ENCODE assay signal across 24 mouse cellular contexts in the genomic region with DNA sequence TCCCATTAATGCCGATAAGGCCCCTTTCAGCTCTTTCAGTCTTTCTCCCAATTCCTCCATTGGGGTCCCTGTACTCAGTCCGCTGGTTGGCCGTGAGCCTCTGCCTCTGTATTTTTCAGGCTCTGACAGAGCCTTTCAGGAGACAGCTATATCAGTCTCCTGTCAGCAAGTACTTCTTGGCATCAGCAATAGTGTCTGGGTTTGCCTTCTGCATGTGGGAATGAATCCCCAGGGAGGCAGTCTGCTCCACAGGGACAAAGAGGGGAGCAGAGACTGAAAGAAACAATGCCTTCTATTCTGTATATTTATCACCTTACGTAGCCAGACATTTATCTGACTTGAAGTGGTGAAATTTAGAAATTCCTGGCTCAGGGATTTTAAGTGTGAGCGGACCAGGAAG. TPM values are rescaled to one million over a fixed set of nuclear protein-coding genes. Genes with fewer than 3 reads are reported as not detected.
A peak's percentile ranks its signal among the peaks of the same experiment; 100 is the strongest.
DNase-seq lines count a peak whose midpoint lies in the region; ATAC-seq and TF ChIP-seq lines count a peak whose summit lies in the region.
"Had no signal": no experiment of that assay in that cellular context is flagged by ENCODE, and none has a peak within 500 bp of the region (broad histone marks: within the 10 kb centered on the region; RNA-seq: fewer than 3 reads in every experiment).

No protein-coding gene starts in this region.

- H3K4me3 ChIP-seq in forebrain, postnatal 0 days (ENCODE audit: low read depth, low read length): no peak overlapping the region
- H3K4me3 ChIP-seq in forebrain, embryonic 12.5 days (replicated peaks): no peak overlapping the region
- no peak overlapping the region for H3K4me3 ChIP-seq in heart, embryonic 13.5 days
- no peak overlapping the region for H3K4me3 ChIP-seq in midbrain, postnatal 0 days (ENCODE audit: low read depth, low read length)
- no peak overlapping the region for H3K4me3 ChIP-seq in midbrain, embryonic 14.5 days (replicated peaks; ENCODE audit: low read depth, low read length)
- H3K4me3 ChIP-seq: embryonic facial prominence, embryonic 13.5 days; forebrain, embryonic 13.5 days; gastrocnemius, adult 2 months; hindbrain, embryonic 10.5 days; intestine, embryonic 15.5 days had no signal

- H3K4me2 ChIP-seq in forebrain, postnatal 0 days (ENCODE audit: low read depth): no peak overlapping the region
- no peak overlapping the region for H3K4me2 ChIP-seq in forebrain, embryonic 12.5 days
- H3K4me2 ChIP-seq in heart, embryonic 13.5 days: peak overlapping the region; percentile 31
- no peak overlapping the region for H3K4me2 ChIP-seq in midbrain, postnatal 0 days (ENCODE audit: low read depth, low read length, poor library complexity, severe bottlenecking)
- H3K4me2 ChIP-seq in midbrain, embryonic 14.5 days (ENCODE audit: low read length): no peak overlapping the region
- H3K4me2 ChIP-seq: embryonic facial prominence, embryonic 13.5 days; forebrain, embryonic 13.5 days; hindbrain, embryonic 14.5 days; intestine, embryonic 15.5 days had no signal

- no peak for DNase-seq in forebrain, postnatal 0 days
- DNase-seq in heart, postnatal 10 days: no peak
- peak; percentile 9 for DNase-seq in heart, postnatal 4 days
- DNase-seq in heart, adult 8-10 months (ENCODE audit: low spot score): no peak
- DNase-seq in midbrain, postnatal 0 days (ENCODE audit: low spot score): no peak
- no peak for DNase-seq in midbrain, embryonic 14.5 days
- DNase-seq: adrenal gland, postnatal 10 days; B cell, adult 2 months; cerebellum, adult 18-20 months; cerebellum, adult 9-11 months; cerebellum, postnatal 36 days; gastrocnemius, adult 2 months; gastrocnemius, postnatal 25 days; kidney, adult 18-20 months had no signal

- H3K27me3 ChIP-seq in forebrain, postnatal 0 days (ENCODE audit: insufficient read depth, low read length): no peaks in the 10 kb centered on the region
- no peaks in the 10 kb centered on the region for H3K27me3 ChIP-seq in forebrain, embryonic 12.5 days
- no peaks in the 10 kb centered on the region for H3K27me3 ChIP-seq in heart, embryonic 13.5 days (replicated peaks)
- no peaks in the 10 kb centered on the region for H3K27me3 ChIP-seq in midbrain, postnatal 0 days (ENCODE audit: insufficient read depth, low read length)
- no peaks in the 10 kb centered on the region for H3K27me3 ChIP-seq in midbrain, embryonic 14.5 days (ENCODE audit: control insufficient read depth, insufficient read depth, low read length)
- H3K27me3 ChIP-seq: embryonic facial prominence, embryonic 13.5 days; forebrain, embryonic 13.5 days; intestine, embryonic 15.5 days had no signal

- H3K27ac ChIP-seq in forebrain, postnatal 0 days (ENCODE audit: low read depth, low read length): no peak overlapping the region
- no peak overlapping the region for H3K27ac ChIP-seq in forebrain, embryonic 12.5 days
- H3K27ac ChIP-seq in heart, embryonic 13.5 days (replicated peaks): no peak overlapping the region
- no peak overlapping the region for H3K27ac ChIP-seq in midbrain, postnatal 0 days (ENCODE audit: low read depth, low read length)
- H3K27ac ChIP-seq in midbrain, embryonic 14.5 days (replicated peaks; ENCODE audit: low read depth, low read length): no peak overlapping the region
- H3K27ac ChIP-seq: embryonic facial prominence, embryonic 13.5 days; forebrain, embryonic 13.5 days; gastrocnemius, adult 2 months; hindbrain, embryonic 10.5 days; hindbrain, embryonic 14.5 days; intestine, embryonic 15.5 days had no signal

- ATAC-seq in forebrain, postnatal 0 days: peak; percentile 80
- no peak for ATAC-seq in forebrain, embryonic 12.5 days (ENCODE audit: low FRiP score)
- no peak for ATAC-seq in heart, embryonic 13.5 days (ENCODE audit: extremely low read depth, insufficient number of reproducible peaks, low FRiP score, low TSS enrichment)
- 0 out of 2 replicates have a peak, but pooled peaks have one; percentile 38 for ATAC-seq in midbrain, postnatal 0 days (ENCODE audit: low FRiP score)
- no peak for ATAC-seq in midbrain, embryonic 14.5 days (ENCODE audit: low FRiP score, low TSS enrichment)
- ATAC-seq: CD4-positive, CD25-positive, alpha-beta regulatory T cell, adult 4 months; forebrain, embryonic 13.5 days; intestine, embryonic 15.5 days had no signal

- intact Hi-C loops in heart, postnatal 10 days (cut with DNase I): no loop called here

- WGBS in forebrain, postnatal 0 days: 69% methylated on average over 5 of the region's 5 CpGs
- WGBS in forebrain, embryonic 12.5 days: 84% methylated on average over 5 of the region's 5 CpGs
- WGBS in heart, embryonic 13.5 days: 20% methylated on average over 5 of the region's 5 CpGs
- WGBS in midbrain, postnatal 0 days: 58% methylated on average over 5 of the region's 5 CpGs
- 62% methylated on average over 5 of the region's 5 CpGs for WGBS in midbrain, embryonic 14.5 days

- no peak overlapping the region for H3K9ac ChIP-seq in forebrain, postnatal 0 days
- no peak overlapping the region for H3K9ac ChIP-seq in forebrain, embryonic 12.5 days
- no peak overlapping the region for H3K9ac ChIP-seq in heart, embryonic 13.5 days
- no peak overlapping the region for H3K9ac ChIP-seq in midbrain, postnatal 0 days (replicated peaks; ENCODE audit: low read length, poor library complexity, severe bottlenecking)
- no peak overlapping the region for H3K9ac ChIP-seq in midbrain, embryonic 14.5 days (replicated peaks; ENCODE audit: low read length)
- H3K9ac ChIP-seq: embryonic facial prominence, embryonic 13.5 days; forebrain, embryonic 13.5 days; hindbrain, embryonic 14.5 days; intestine, embryonic 15.5 days had no signal

- no peaks in the 10 kb centered on the region for H3K4me1 ChIP-seq in forebrain, postnatal 0 days (ENCODE audit: insufficient read depth)
- H3K4me1 ChIP-seq in forebrain, embryonic 12.5 days: no peaks in the 10 kb centered on the region
- peaks cover 12% of the 10 kb centered on the region for H3K4me1 ChIP-seq in heart, embryonic 13.5 days
- H3K4me1 ChIP-seq in midbrain, postnatal 0 days (ENCODE audit: insufficient read depth, low read length): no peaks in the 10 kb centered on the region
- no peaks in the 10 kb centered on the region for H3K4me1 ChIP-seq in midbrain, embryonic 14.5 days (ENCODE audit: control insufficient read depth, insufficient read depth, low read length)
- H3K4me1 ChIP-seq: embryonic facial prominence, embryonic 13.5 days; forebrain, embryonic 13.5 days; hindbrain, embryonic 10.5 days; intestine, embryonic 15.5 days had no signal

- 0 out of 2 replicates have a peak, but pooled peaks cover 7% of the 10 kb centered on the region for H3K9me3 ChIP-seq in forebrain, postnatal 0 days (ENCODE audit: low read length)
- H3K9me3 ChIP-seq in forebrain, embryonic 12.5 days: no peaks in the 10 kb centered on the region
- H3K9me3 ChIP-seq in heart, embryonic 13.5 days: peaks cover 5% of the 10 kb centered on the region; the same call in 1 of the 2 replicates
- peaks cover 4% of the 10 kb centered on the region; the same call in 1 of the 2 replicates for H3K9me3 ChIP-seq in midbrain, postnatal 0 days (ENCODE audit: low read length)
- 0 out of 2 replicates have a peak, but pooled peaks cover 2% of the 10 kb centered on the region for H3K9me3 ChIP-seq in midbrain, embryonic 14.5 days (ENCODE audit: control insufficient read depth, low read length)
- H3K9me3 ChIP-seq: embryonic facial prominence, embryonic 13.5 days; forebrain, embryonic 13.5 days; G1E; hindbrain, embryonic 10.5 days; intestine, embryonic 15.5 days had no signal

- TF ChIP-seq CTCF in forebrain, postnatal 0 days (IDR thresholded peaks at IDR 0.05; ENCODE audit: low read depth): no peak
- TF ChIP-seq CTCF in midbrain, postnatal 0 days (IDR thresholded peaks at IDR 0.05): no peak

- H3K36me3 ChIP-seq in forebrain, postnatal 0 days (ENCODE audit: insufficient read depth): no peaks in the 10 kb centered on the region
- no peaks in the 10 kb centered on the region for H3K36me3 ChIP-seq in forebrain, embryonic 12.5 days (replicated peaks)
- no peaks in the 10 kb centered on the region for H3K36me3 ChIP-seq in heart, embryonic 13.5 days
- H3K36me3 ChIP-seq in midbrain, postnatal 0 days (ENCODE audit: insufficient read depth, low read length): no peaks in the 10 kb centered on the region
- H3K36me3 ChIP-seq in midbrain, embryonic 14.5 days (ENCODE audit: control insufficient read depth, insufficient read depth, low read length): no peaks in the 10 kb centered on the region
- H3K36me3 ChIP-seq: embryonic facial prominence, embryonic 13.5 days; G1E; hindbrain, embryonic 10.5 days; intestine, embryonic 15.5 days had no signal

RNA-seq across cellular contexts. Expression of gene Vip, which starts 12.8 kb away (rescaled TPM):
- total RNA-seq in forebrain, postnatal 0 days (2014; rRNA removed): 0.90 and 2.0 TPM in 2 replicates
- 0.76 and 0.84 TPM in 2 replicates for polyA plus RNA-seq in forebrain, postnatal 0 days (2015; fragmentation: Nextera tagmentation; extraction: Ambion mirVana)
- not detected in 2 replicates for polyA plus RNA-seq in forebrain, embryonic 12.5 days (2016; fragmentation: Nextera tagmentation; extraction: Ambion mirVana)
- not detected in 2 replicates for polyA plus RNA-seq in heart, embryonic 13.5 days (2015; fragmentation: Nextera tagmentation; extraction: Ambion mirVana)
- total RNA-seq in heart, postnatal 10 days (2021): under 1 TPM in 1 of 2 experiments, not detected in 1; 0.69 TPM
- under 1 TPM; 0.14 to 0.25 TPM for total RNA-seq in heart, postnatal 4 days (2021)
- under 1 TPM in 1 of 4 experiments, not detected in 3; 0.19 TPM for total RNA-seq in heart, adult 8-10 months (2022)
- 1.4 TPM in 1 of 2 replicates, not detected in the other for total RNA-seq in midbrain, postnatal 0 days (2014; rRNA removed)
- polyA plus RNA-seq in midbrain, postnatal 0 days (2015; fragmentation: Nextera tagmentation; extraction: Ambion mirVana): 0.88 and 1.9 TPM in 2 replicates
- 0.91 and 1.3 TPM in 2 replicates for polyA plus RNA-seq in midbrain, embryonic 14.5 days (2014; fragmentation: Nextera tagmentation; extraction: Ambion mirVana)
- total RNA-seq: gastrocnemius, adult 2 months; gastrocnemius, postnatal 25 days; granulocyte monocyte progenitor cell, adult 5-6 weeks had no signal
- polyA plus RNA-seq: CD4-positive, CD25-positive, alpha-beta regulatory T cell, adult 4 months; embryonic facial prominence, embryonic 13.5 days; G1E had no signal

RNA-seq across cellular contexts. Expression of gene Myct1, which starts 32.7 kb away (rescaled TPM):
- 0.54 and 0.90 TPM in 2 replicates for total RNA-seq in forebrain, postnatal 0 days (2014; rRNA removed)
- 0.79 and 0.81 TPM in 2 replicates for polyA plus RNA-seq in forebrain, postnatal 0 days (2015; fragmentation: Nextera tagmentation; extraction: Ambion mirVana)
- polyA plus RNA-seq in forebrain, embryonic 12.5 days (2016; fragmentation: Nextera tagmentation; extraction: Ambion mirVana): 0.92 and 1.7 TPM in 2 replicates
- 5.2 and 5.5 TPM in 2 replicates for polyA plus RNA-seq in heart, embryonic 13.5 days (2015; fragmentation: Nextera tagmentation; extraction: Ambion mirVana)
- total RNA-seq in heart, postnatal 10 days (2021): 10 to 100 TPM; 22.2 to 30.4 TPM
- total RNA-seq in heart, postnatal 4 days (2021): 10 to 100 TPM; 14.8 to 15.3 TPM
- 10 to 100 TPM; 10.6 to 13.6 (median 11.7) TPM for total RNA-seq in heart, adult 8-10 months (2022)
- total RNA-seq in midbrain, postnatal 0 days (2014; rRNA removed): 0.28 and 0.38 TPM in 2 replicates
- 0.61 and 0.79 TPM in 2 replicates for polyA plus RNA-seq in midbrain, postnatal 0 days (2015; fragmentation: Nextera tagmentation; extraction: Ambion mirVana)
- 0.66 and 1.4 TPM in 2 replicates for polyA plus RNA-seq in midbrain, embryonic 14.5 days (2014; fragmentation: Nextera tagmentation; extraction: Ambion mirVana)
- polyA plus RNA-seq: CD4-positive, CD25-positive, alpha-beta regulatory T cell, adult 4 months had no signal

Comparison
In these comparisons a context has a peak if more than half of its experiments do, and no peak if none do; other contexts are left out.
1. ATAC-seq: peak in forebrain, postnatal 0 days (single experiment) and midbrain, postnatal 0 days (single experiment); none in forebrain, embryonic 12.5 days (single experiment), heart, embryonic 13.5 days (single experiment) and midbrain, embryonic 14.5 days (single experiment).